Mouse (Mus musculus) lung, embryonic 16.5 days (tissue): ENCODE measurements at regions not wholly inside any gene's neighbourhood (a gene's known extent, or its start where the extent isn't known, plus 50 kb on each side); places are given as distances from the start of the nearest gene placed in this dataset.
A peak's percentile ranks its signal among the peaks of the same experiment; 100 is the strongest.

Experiments
- ATAC-seq: fragments of 200-750 bp; cut with Nextera tagmentation; 2 replicates; pipeline ENCODE4 v1.8.0; 2017; ENCODE audit warnings: low read depth, mild to moderate bottlenecking, moderate library complexity
- H3K27ac ChIP-seq: fragments of 300-500 bp; sonication (generic); 2 replicates; pipeline ENCODE4 v1.5.1; 2014; ENCODE audit warnings: mild to moderate bottlenecking, control low read depth, low read length
- H3K27me3 ChIP-seq: fragments of 300-500 bp; sonication (generic); 2 replicates; pipeline ENCODE4 v1.6.1; 2014; ENCODE audit warnings: low read depth, low read length, mixed read lengths; ENCODE audit not compliant: control insufficient read depth, insufficient read depth
- H3K36me3 ChIP-seq: fragments of 300-500 bp; sonication (generic); 2 replicates; pipeline ENCODE4 v1.6.1; 2014; ENCODE audit warnings: low read length; ENCODE audit not compliant: control insufficient read depth, insufficient read depth
- H3K4me1 ChIP-seq: fragments of 300-500 bp; sonication (generic); replicated peaks from 2 replicates; pipeline ENCODE4 v1.6.1; 2014; ENCODE audit warnings: low read length, mixed read lengths; ENCODE audit not compliant: control insufficient read depth, insufficient read depth
- H3K4me2 ChIP-seq: fragments of 300-500 bp; sonication (generic); 2 replicates; pipeline ENCODE4 v1.6.1; 2014; ENCODE audit warnings: low read depth, low read length, control low read depth
- H3K4me3 ChIP-seq: fragments of 300-500 bp; sonication (generic); 2 replicates; pipeline ENCODE4 v1.5.1; 2014; ENCODE audit warnings: mild to moderate bottlenecking, low read length, control low read depth
- H3K9ac ChIP-seq: fragments of 300-500 bp; sonication (generic); 2 replicates; pipeline ENCODE4 v1.6.1; 2014; ENCODE audit warnings: low read length, control low read depth
- H3K9me3 ChIP-seq: fragments of 300-500 bp; sonication (generic); 2 replicates; pipeline ENCODE4 v1.6.1; 2016; ENCODE audit warnings: low read length; ENCODE audit not compliant: control insufficient read depth
- WGBS: fragments of 180-500 bp; shearing (Covaris S2); extraction: QIAGEN DNeasy Blood & Tissue Kit; methylation state at CpG from one replicate; pipeline ENCODE4 v1.1.7; 2014; 5-methylcytosine and 5-hydroxymethylcytosine counted together

- peak overlapping the region; percentile 78 for H3K27ac ChIP-seq
- no peaks in the 10 kb centered on the region for H3K9me3 ChIP-seq
- WGBS = 11% methylated on average over 12 of the region's 12 CpGs
- no peaks in the 10 kb centered on the region for H3K36me3 ChIP-seq
- peaks cover 27% of the 10 kb centered on the region for H3K4me1 ChIP-seq
- no peak overlapping the region for H3K4me3 ChIP-seq
- H3K4me2 ChIP-seq = 0 out of 2 replicates have a peak overlapping the region, but pooled peaks have one; percentile 10
- 0 out of 2 replicates have a peak overlapping the region, but pooled peaks have one; percentile 21 for H3K9ac ChIP-seq
- H3K27me3 ChIP-seq = no peaks in the 10 kb centered on the region
- peak; percentile 90 for ATAC-seq
These were observed 330.7 kb upstream of the Adamts9 start for GRCm38 (mm10) chr6:93273917-93274513.

- H3K9ac ChIP-seq = no peak overlapping the region
- no peak for ATAC-seq
- H3K9me3 ChIP-seq = no peaks in the 10 kb centered on the region
- WGBS = 35% methylated on average over 4 of the region's 4 CpGs
- H3K27me3 ChIP-seq = no peaks in the 10 kb centered on the region
- H3K4me3 ChIP-seq = no peak overlapping the region
- H3K36me3 ChIP-seq = no peaks in the 10 kb centered on the region
- H3K4me2 ChIP-seq = no peak overlapping the region
- H3K4me1 ChIP-seq = peaks cover 27% of the 10 kb centered on the region
- H3K27ac ChIP-seq = no peak overlapping the region
These were observed 328.9 kb upstream of the Adamts9 start for GRCm38 (mm10) chr6:93272206-93272605.

GRCm38 (mm10) chr6:93266826-93267225, 323.5 kb upstream of the Adamts9 start:
- Histone ChIP-seq H3K36me3 (no peaks in the 10 kb centered on the region), H3K27me3 (no peaks in the 10 kb centered on the region)
- WGBS = 82% methylated on average over 5 of the region's 5 CpGs

GRCm38 (mm10) chr6:93265164-93265563, 321.9 kb upstream of the Adamts9 start:
- Histone ChIP-seq H3K27ac (no peak overlapping the region), H3K4me3 (no peak overlapping the region), H3K4me1 (no peaks in the 10 kb centered on the region), H3K9ac (no peak overlapping the region), H3K4me2 (no peak overlapping the region), H3K36me3 (no peaks in the 10 kb centered on the region), H3K27me3 (no peaks in the 10 kb centered on the region), H3K9me3 (no peaks in the 10 kb centered on the region)
- WGBS = 84% methylated on average over 2 of the region's 2 CpGs
- no peak for ATAC-seq

More at GRCm38 (mm10) chr6:93266826-93267225, 323.5 kb upstream of the Adamts9 start:
- H3K4me3 ChIP-seq = no peak overlapping the region
- no peak overlapping the region for H3K27ac ChIP-seq
- H3K9ac ChIP-seq = no peak overlapping the region
- H3K9me3 ChIP-seq = no peaks in the 10 kb centered on the region
- H3K4me2 ChIP-seq = no peak overlapping the region
- peaks cover 4% of the 10 kb centered on the region; the same call in 1 of the 2 replicates for H3K4me1 ChIP-seq
- no peak for ATAC-seq

GRCm38 (mm10) chr6:93260827-93261226, 317.5 kb upstream of the Adamts9 start:
- ATAC-seq = no peak
- H3K36me3 ChIP-seq = no peaks in the 10 kb centered on the region
- no peaks in the 10 kb centered on the region for H3K27me3 ChIP-seq
- H3K4me2 ChIP-seq = no peak overlapping the region
- no peaks in the 10 kb centered on the region for H3K9me3 ChIP-seq
- no peak overlapping the region for H3K27ac ChIP-seq
- WGBS = 70% methylated on average over 4 of the region's 4 CpGs
- peaks cover 8% of the 10 kb centered on the region; the same call in 1 of the 2 replicates for H3K4me1 ChIP-seq
- H3K9ac ChIP-seq = no peak overlapping the region
- no peak overlapping the region for H3K4me3 ChIP-seq

- H3K4me2 ChIP-seq = no peak overlapping the region
- H3K36me3 ChIP-seq = no peaks in the 10 kb centered on the region
- peak; percentile 87 for ATAC-seq
- H3K4me1 ChIP-seq = peaks cover 11% of the 10 kb centered on the region; the same call in 1 of the 2 replicates
- peak overlapping the region; percentile 45 for H3K27ac ChIP-seq
- H3K27me3 ChIP-seq = no peaks in the 10 kb centered on the region
- H3K9me3 ChIP-seq = no peaks in the 10 kb centered on the region
- no peak overlapping the region for H3K4me3 ChIP-seq
- H3K9ac ChIP-seq = no peak overlapping the region
- 37% methylated on average over 5 of the region's 5 CpGs for WGBS
These were observed 314.0 kb upstream of the Adamts9 start for GRCm38 (mm10) chr6:93257130-93257841.

GRCm38 (mm10) chr6:93253746-93254145, 310.5 kb upstream of the Adamts9 start:
- Histone ChIP-seq H3K4me2 (no peak overlapping the region), H3K9me3 (no peaks in the 10 kb centered on the region), H3K27me3 (no peaks in the 10 kb centered on the region), H3K27ac (no peak overlapping the region), H3K4me1 (peaks cover 11% of the 10 kb centered on the region; the same call in 1 of the 2 replicates), H3K36me3 (no peaks in the 10 kb centered on the region), H3K9ac (no peak overlapping the region), H3K4me3 (no peak overlapping the region)
- 55% methylated on average over 7 of the region's 7 CpGs for WGBS
- ATAC-seq = no peak

- no peaks in the 10 kb centered on the region for H3K36me3 ChIP-seq
- no peak overlapping the region for H3K9ac ChIP-seq
- H3K27me3 ChIP-seq = no peaks in the 10 kb centered on the region
- no peak overlapping the region for H3K4me2 ChIP-seq
- no peak for ATAC-seq
- H3K4me3 ChIP-seq = no peak overlapping the region
- no peaks in the 10 kb centered on the region for H3K9me3 ChIP-seq
- H3K4me1 ChIP-seq = peaks cover 11% of the 10 kb centered on the region; the same call in 1 of the 2 replicates
- no peak overlapping the region for H3K27ac ChIP-seq
- WGBS = 90% methylated on average over 4 of the region's 4 CpGs
These were observed 305.7 kb upstream of the Adamts9 start for GRCm38 (mm10) chr6:93248973-93249372.

- peak; percentile 64 for ATAC-seq
- H3K9me3 ChIP-seq = no peaks in the 10 kb centered on the region
- no peaks in the 10 kb centered on the region for H3K36me3 ChIP-seq
- H3K9ac ChIP-seq = no peak overlapping the region
- WGBS = 62% methylated on average over 6 of the region's 6 CpGs
- H3K4me2 ChIP-seq = no peak overlapping the region
- no peaks in the 10 kb centered on the region for H3K27me3 ChIP-seq
- no peak overlapping the region for H3K4me3 ChIP-seq
- 0 out of 2 replicates have a peak overlapping the region, but pooled peaks have one; percentile 7 for H3K27ac ChIP-seq
- H3K4me1 ChIP-seq = peaks cover 8% of the 10 kb centered on the region; the same call in 1 of the 2 replicates
These were observed 303.4 kb upstream of the Adamts9 start for GRCm38 (mm10) chr6:93246498-93247242.
